Mouse (Mus musculus): Measurements from ENCODE around the gene Gm28048. TPM values are rescaled to one million over a fixed set of nuclear protein-coding genes. Genes with fewer than 3 reads are reported as not detected.

Gene Gm28048
- polyA plus RNA-seq, 1 experiment from 2014 or later: 15.8 TPM

- Histone ChIP-seq H3K4me1 (replicated peaks; ENCODE audit: control insufficient read depth, insufficient read depth, low read length) (no peaks in the 10 kb centered on the region), H3K36me3 (ENCODE audit: control insufficient read depth, insufficient read depth) (peaks cover 18% of the 10 kb centered on the region; the same call in 1 of the 2 replicates), H3K27ac (ENCODE audit: low read depth, low read length) (peak overlapping the region; percentile 75; the same call in 1 of the 2 replicates), H3K4me2 (replicated peaks; ENCODE audit: low read depth) (peak overlapping the region; percentile 67), H3K4me3 (ENCODE audit: low read depth, low read length) (peak overlapping the region; percentile 56), H3K27me3 (replicated peaks; ENCODE audit: control insufficient read depth, insufficient read depth, low read length) (no peaks in the 10 kb centered on the region), H3K9ac (ENCODE audit: low read depth, low read length) (0 out of 2 replicates have a peak overlapping the region, but pooled peaks have one; percentile 42), H3K9me3 (ENCODE audit: control insufficient read depth) (no peaks in the 10 kb centered on the region)
- TF ChIP-seq CTCF (IDR thresholded peaks at IDR 0.05; ENCODE audit: low read depth): no peak
- ATAC-seq: peak; percentile 45
- WGBS: 49% methylated on average over 14 of the region's 14 CpGs
Measured at GRCm38 (mm10) chr11:22973599-22973998, 8.3 kb downstream of the Gm28048 start.

- peak overlapping the region; percentile 56 for H3K4me3 ChIP-seq (ENCODE audit: low read depth, low read length)
- H3K4me1 ChIP-seq (replicated peaks; ENCODE audit: control insufficient read depth, insufficient read depth, low read length): no peaks in the 10 kb centered on the region
- peak; percentile 71 for ATAC-seq
- TF ChIP-seq CTCF (IDR thresholded peaks at IDR 0.05; ENCODE audit: low read depth): no peak
- peak overlapping the region; percentile 75 for H3K27ac ChIP-seq (ENCODE audit: low read depth, low read length)
- no peaks in the 10 kb centered on the region for H3K9me3 ChIP-seq (ENCODE audit: control insufficient read depth)
- 45% methylated on average over 43 of the region's 46 CpGs for WGBS
- peak overlapping the region; percentile 86 for H3K4me2 ChIP-seq (replicated peaks; ENCODE audit: low read depth)
- no peaks in the 10 kb centered on the region for H3K27me3 ChIP-seq (replicated peaks; ENCODE audit: control insufficient read depth, insufficient read depth, low read length)
- 0 out of 2 replicates have a peak, but pooled peaks cover 13% of the 10 kb centered on the region for H3K36me3 ChIP-seq (ENCODE audit: control insufficient read depth, insufficient read depth)
- peak overlapping the region; percentile 52 for H3K9ac ChIP-seq (ENCODE audit: low read depth, low read length)
Measured at GRCm38 (mm10) chr11:22972746-22973526, 9.0 kb downstream of the Gm28048 start.

DNA sequence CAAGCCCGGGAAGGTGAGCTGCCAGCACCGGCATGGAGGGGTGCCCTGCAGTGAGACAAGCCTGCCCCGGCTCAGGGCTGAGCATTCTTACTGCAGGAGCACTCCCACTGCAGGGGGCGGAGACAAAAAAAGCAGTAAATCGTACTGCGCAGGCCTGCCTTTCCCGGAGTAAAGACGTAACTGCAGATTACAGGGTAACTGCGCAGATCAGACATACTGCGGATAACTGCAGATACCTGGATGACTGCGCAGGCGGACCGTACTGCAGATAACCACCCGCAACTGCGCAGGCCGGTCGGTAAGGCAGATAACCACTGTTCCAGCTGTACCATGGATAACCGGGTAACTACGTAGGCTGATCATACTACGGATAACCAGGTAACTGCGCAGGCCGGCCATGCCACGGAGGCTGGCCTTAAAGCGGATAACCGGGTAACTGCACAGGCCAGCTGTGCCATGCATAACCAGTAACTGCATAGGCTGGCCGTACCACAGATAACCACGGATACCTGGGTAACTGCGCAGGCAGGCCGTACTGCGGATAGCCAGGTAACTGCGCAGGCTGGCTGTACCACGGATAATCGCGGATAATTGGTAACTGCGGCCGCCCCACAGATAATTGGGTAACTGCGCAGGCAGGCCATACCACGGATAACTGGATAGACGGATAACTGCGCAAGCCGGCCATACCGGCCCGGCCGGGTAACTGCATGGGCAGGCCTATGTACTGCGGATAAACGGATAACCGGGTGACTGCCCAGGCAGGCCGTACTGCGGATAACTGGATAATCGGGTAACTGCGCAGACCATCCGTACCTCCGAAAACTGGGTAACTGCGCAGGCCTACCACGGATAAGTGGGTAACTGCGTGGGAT lies 9.8 kb downstream of the Gm28048 start, which contains the start of gene Zrsr1:
Zrsr1 (plus strand) TSS at position 171 of the 875 bp plus-strand sequence.
- Histone ChIP-seq H3K9ac (ENCODE audit: low read depth, low read length) (peak within 1 kb of the TSS; percentile 52), H3K36me3 (ENCODE audit: control insufficient read depth, insufficient read depth) (0 out of 2 replicates have a peak, but pooled peaks cover 5% of the 10 kb centered on the region), H3K27me3 (replicated peaks; ENCODE audit: control insufficient read depth, insufficient read depth, low read length) (no peaks in the 10 kb centered on the region), H3K27ac (ENCODE audit: low read depth, low read length) (peak within 1 kb of the TSS; percentile 75), H3K4me2 (replicated peaks; ENCODE audit: low read depth) (peak within 1 kb of the TSS; percentile 86), H3K4me1 (replicated peaks; ENCODE audit: control insufficient read depth, insufficient read depth, low read length) (no peaks in the 10 kb centered on the region), H3K4me3 (ENCODE audit: low read depth, low read length) (peak within 1 kb of the TSS; percentile 56), H3K9me3 (ENCODE audit: control insufficient read depth) (no peaks in the 10 kb centered on the region)
- WGBS: 44% methylated on average over 56 of the region's 56 CpGs
- ATAC-seq: peak; percentile 73
- 0 out of 2 replicates have a peak, but pooled peaks have one; percentile 22 for TF ChIP-seq CTCF (IDR thresholded peaks at IDR 0.05; ENCODE audit: low read depth)

GRCm38 (mm10) chr11:22970546-22970945 lies 11.3 kb downstream of the Gm28048 start:
- no peak for TF ChIP-seq CTCF (IDR thresholded peaks at IDR 0.05; ENCODE audit: low read depth)
- no peaks in the 10 kb centered on the region for H3K9me3 ChIP-seq (ENCODE audit: control insufficient read depth)
- no peak overlapping the region for H3K4me3 ChIP-seq (ENCODE audit: low read depth, low read length)
- H3K9ac ChIP-seq (ENCODE audit: low read depth, low read length): no peak overlapping the region
- no peak overlapping the region for H3K4me2 ChIP-seq (replicated peaks; ENCODE audit: low read depth)
- H3K27me3 ChIP-seq (replicated peaks; ENCODE audit: control insufficient read depth, insufficient read depth, low read length): no peaks in the 10 kb centered on the region
- H3K36me3 ChIP-seq (ENCODE audit: control insufficient read depth, insufficient read depth): peaks cover 5% of the 10 kb centered on the region; the same call in 1 of the 2 replicates
- ATAC-seq: no peak
- no peak overlapping the region for H3K27ac ChIP-seq (ENCODE audit: low read depth, low read length)
- H3K4me1 ChIP-seq (replicated peaks; ENCODE audit: control insufficient read depth, insufficient read depth, low read length): no peaks in the 10 kb centered on the region
- 95% methylated on average over 1 of the region's 1 CpGs for WGBS

- no peak overlapping the region for H3K4me2 ChIP-seq (replicated peaks; ENCODE audit: low read depth)
- no peak overlapping the region for H3K9ac ChIP-seq (ENCODE audit: low read depth, low read length)
- 47% methylated on average over 6 of the region's 6 CpGs for WGBS
- no peaks in the 10 kb centered on the region for H3K4me1 ChIP-seq (replicated peaks; ENCODE audit: control insufficient read depth, insufficient read depth, low read length)
- H3K4me3 ChIP-seq (ENCODE audit: low read depth, low read length): no peak overlapping the region
- H3K9me3 ChIP-seq (ENCODE audit: control insufficient read depth): no peaks in the 10 kb centered on the region
- TF ChIP-seq CTCF (IDR thresholded peaks at IDR 0.05; ENCODE audit: low read depth): peak; percentile 68
- ATAC-seq: no peak
- H3K27ac ChIP-seq (ENCODE audit: low read depth, low read length): no peak overlapping the region
- peaks cover 5% of the 10 kb centered on the region; the same call in 1 of the 2 replicates for H3K36me3 ChIP-seq (ENCODE audit: control insufficient read depth, insufficient read depth)
- H3K27me3 ChIP-seq (replicated peaks; ENCODE audit: control insufficient read depth, insufficient read depth, low read length): no peaks in the 10 kb centered on the region
Measured at GRCm38 (mm10) chr11:22969486-22969885, 12.4 kb downstream of the Gm28048 start.

- Histone ChIP-seq H3K4me2 (replicated peaks; ENCODE audit: low read depth) (no peak overlapping the region), H3K9ac (ENCODE audit: low read depth, low read length) (no peak overlapping the region), H3K27ac (ENCODE audit: low read depth, low read length) (no peak overlapping the region), H3K9me3 (ENCODE audit: control insufficient read depth) (no peaks in the 10 kb centered on the region), H3K36me3 (ENCODE audit: control insufficient read depth, insufficient read depth) (peaks cover 5% of the 10 kb centered on the region; the same call in 1 of the 2 replicates), H3K4me1 (replicated peaks; ENCODE audit: control insufficient read depth, insufficient read depth, low read length) (no peaks in the 10 kb centered on the region), H3K4me3 (ENCODE audit: low read depth, low read length) (no peak overlapping the region), H3K27me3 (replicated peaks; ENCODE audit: control insufficient read depth, insufficient read depth, low read length) (no peaks in the 10 kb centered on the region)
- WGBS: 85% methylated on average over 4 of the region's 4 CpGs
- no peak for ATAC-seq
- peak; percentile 58 for TF ChIP-seq CTCF (IDR thresholded peaks at IDR 0.05; ENCODE audit: low read depth)
Measured at GRCm38 (mm10) chr11:22965503-22965902, 16.4 kb downstream of the Gm28048 start.

Data from intestine, postnatal 0 days (tissue).